Mouse (Mus musculus): Measurements from ENCODE around the gene Ovca2. TPM values are rescaled to one million over a fixed set of nuclear protein-coding genes. Genes with fewer than 3 reads are reported as not detected.

The Ovca2 gene
- polyA plus RNA-seq, 1 experiment from 2014 or later = 18.2 TPM

GRCm38 (mm10) chr11:75126384-75126783, 52.3 kb downstream of the Ovca2 start:
- Histone ChIP-seq H3K9me3 (no peaks in the 10 kb centered on the region), H3K9ac (no peak overlapping the region), H3K4me2 (no peak overlapping the region), H3K4me1 (replicated peaks) (no peaks in the 10 kb centered on the region), H3K36me3 (no peaks in the 10 kb centered on the region; the same call in 1 of the 2 replicates), H3K27ac (no peak overlapping the region), H3K27me3 (no peaks in the 10 kb centered on the region), H3K4me3 (no peak overlapping the region)
- ATAC-seq (ENCODE audit: low FRiP score) = no peak
- WGBS = 96% methylated on average over 3 of the region's 3 CpGs

MicroRNA genes within 50 kb of the gene (microRNA counts, 519-probe panel; counts per million panel counts)
- microRNA mmu-miR-132 (4,119 counts per million, percentile 66 among the panel's probes with 10 or more counts), microRNA mmu-miR-212 (51.3 counts per million)

Small RNAs within 50 kb of the gene (microRNA-seq; reads per million reads assigned to microRNA genes)
- gene Mir132 (624 reads per million, percentile 73 among the genes with 10 or more reads in this experiment), gene Mir212 (42.8 reads per million, percentile 39 among the genes with 10 or more reads in this experiment)

Other genes starting within 250 kb of the Ovca2 start
- 3.4 TPM in 2 replicates for gene Hic1, start 9.3 kb downstream of the Ovca2 start, polyA plus RNA-seq (2015; fragmentation: Nextera tagmentation; extraction: Ambion mirVana)
- gene Dph1, start 12.4 kb upstream of the Ovca2 start, polyA plus RNA-seq (2015; fragmentation: Nextera tagmentation; extraction: Ambion mirVana) = 14.4 and 15.5 TPM in 2 replicates
- 6.2 and 8.0 TPM in 2 replicates for gene Rtn4rl1, start 14.9 kb upstream of the Ovca2 start, polyA plus RNA-seq (2015; fragmentation: Nextera tagmentation; extraction: Ambion mirVana)
- 58.8 and 63.6 TPM in 2 replicates for gene Rpa1, start 169.5 kb upstream of the Ovca2 start, polyA plus RNA-seq (2015; fragmentation: Nextera tagmentation; extraction: Ambion mirVana)
- gene Smyd4, start 169.6 kb upstream of the Ovca2 start, polyA plus RNA-seq (2015; fragmentation: Nextera tagmentation; extraction: Ambion mirVana) = 16.9 and 17.6 TPM in 2 replicates
- gene Serpinf1, start 243.9 kb upstream of the Ovca2 start, polyA plus RNA-seq (2015; fragmentation: Nextera tagmentation; extraction: Ambion mirVana) = 55.4 and 63.1 TPM in 2 replicates

Data from hindbrain, embryonic 13.5 days (tissue).